Mouse (Mus musculus) kidney, embryonic 14.5 days (tissue): ENCODE measurements around the gene Phrf1. TPM values are rescaled to one million over a fixed set of nuclear protein-coding genes. Genes with fewer than 3 reads are reported as not detected.
A peak's percentile ranks its signal among the peaks of the same experiment; 100 is the strongest.

ENCODE experiments used
- ATAC-seq: fragments of 200-750 bp; cut with Nextera tagmentation; 2 replicates; pipeline ENCODE4 v1.8.0; 2017; ENCODE audit warnings: moderate number of reproducible peaks, mild to moderate bottlenecking, moderate TSS enrichment, moderate library complexity; ENCODE audit not compliant: low FRiP score, low TSS enrichment
- H3K27ac ChIP-seq: fragments of 300-500 bp; sonication (generic); 2 replicates; pipeline ENCODE4 v1.5.1; 2014; ENCODE audit warnings: low read depth, mild to moderate bottlenecking, low read length, moderate library complexity, mixed read lengths
- H3K27me3 ChIP-seq: fragments of 300-500 bp; sonication (generic); 2 replicates; pipeline ENCODE4 v1.6.1; 2014; ENCODE audit warnings: mild to moderate bottlenecking, low read length; ENCODE audit not compliant: control insufficient read depth, insufficient read depth
- H3K36me3 ChIP-seq: fragments of 300-500 bp; sonication (generic); 2 replicates; pipeline ENCODE4 v1.6.1; 2014; ENCODE audit warnings: low read length, mixed read lengths; ENCODE audit not compliant: control insufficient read depth, insufficient read depth
- H3K4me1 ChIP-seq: fragments of 300-500 bp; sonication (generic); 2 replicates; pipeline ENCODE4 v1.6.1; 2014; ENCODE audit warnings: low read length, mixed read lengths; ENCODE audit not compliant: control insufficient read depth, insufficient read depth
- H3K4me2 ChIP-seq: fragments of 300-500 bp; sonication (generic); replicated peaks from 2 replicates; pipeline ENCODE4 v1.6.1; 2014; ENCODE audit warnings: low read depth, mild to moderate bottlenecking, low read length
- H3K4me3 ChIP-seq: fragments of 300-500 bp; sonication (generic); 2 replicates; pipeline ENCODE4 v1.5.1; 2014; ENCODE audit warnings: mild to moderate bottlenecking, low read length
- H3K9ac ChIP-seq: fragments of 300-500 bp; sonication (generic); 2 replicates; pipeline ENCODE4 v1.6.1; 2014; ENCODE audit warnings: low read depth, mild to moderate bottlenecking, low read length, moderate library complexity
- H3K9me3 ChIP-seq: fragments of 300-500 bp; sonication (generic); 2 replicates; pipeline ENCODE4 v1.6.1; 2016; ENCODE audit warnings: low read length; ENCODE audit not compliant: control insufficient read depth
- WGBS: fragments of 180-500 bp; shearing (Covaris S2); extraction: QIAGEN DNeasy Blood & Tissue Kit; methylation state at CpG from one replicate; pipeline ENCODE4 v1.1.7; 2014; 5-methylcytosine and 5-hydroxymethylcytosine counted together
- polyA plus RNA-seq: library from polyadenylated mRNA; unstranded; fragments of >200 nt; fragmentation: Nextera tagmentation; extraction: Ambion mirVana; gene quantifications from 2 replicates; pipeline ENCODE4 v1.2.1, GENCODE M21; 2014

Phrf1 gene
- polyA plus RNA-seq, 1 experiment from 2014 or later: 82.6 TPM

DNA sequence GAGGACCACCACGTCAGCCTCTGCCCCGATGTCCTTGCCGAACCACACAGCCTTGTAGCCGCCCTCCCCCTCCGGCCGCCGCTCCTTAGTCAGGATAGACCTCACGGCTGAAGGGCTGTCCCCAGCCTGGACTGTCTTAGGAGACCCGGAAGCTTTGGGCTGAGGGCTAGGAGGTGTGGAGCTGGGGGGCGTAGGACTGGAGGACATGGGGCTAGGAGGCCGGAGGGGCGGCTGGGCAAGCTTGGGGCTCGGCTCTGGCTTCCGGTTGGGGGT, 40.6 kb downstream of the Phrf1 start:
- Histone ChIP-seq H3K9me3 (no peaks in the 10 kb centered on the region), H3K36me3 (peaks cover 4% of the 10 kb centered on the region), H3K4me1 (peaks cover 11% of the 10 kb centered on the region), H3K27ac (no peak overlapping the region), H3K4me3 (no peak overlapping the region), H3K27me3 (no peaks in the 10 kb centered on the region), H3K9ac (no peak overlapping the region), H3K4me2 (no peak overlapping the region)
- ATAC-seq: no peak
- WGBS: 80% methylated on average over 14 of the region's 14 CpGs

DNA sequence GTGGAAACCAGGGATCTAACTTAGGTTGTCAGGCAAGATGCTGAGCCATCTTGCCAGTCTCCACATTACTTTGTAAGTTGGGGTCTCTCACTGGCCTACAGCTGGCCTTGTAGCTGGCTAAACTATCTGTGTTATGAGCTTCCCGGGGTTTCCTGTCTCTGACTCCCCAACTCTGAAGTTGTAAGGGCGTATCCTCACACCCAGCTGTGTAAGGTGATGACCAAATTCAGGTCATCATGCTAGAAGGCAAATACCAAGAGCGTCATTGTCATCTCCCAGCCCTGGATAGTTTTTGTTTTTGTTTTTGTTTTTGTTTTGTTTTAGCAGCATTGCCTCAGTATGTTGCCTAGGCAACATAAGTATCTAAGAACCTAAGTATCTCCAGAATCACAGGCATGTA, 42.0 kb downstream of the Phrf1 start:
- no peak overlapping the region for H3K4me3 ChIP-seq
- no peak overlapping the region for H3K4me2 ChIP-seq
- H3K4me1 ChIP-seq: peaks cover 3% of the 10 kb centered on the region
- H3K27ac ChIP-seq: no peak overlapping the region
- WGBS: 87% methylated on average over 3 of the region's 3 CpGs
- no peaks in the 10 kb centered on the region for H3K27me3 ChIP-seq
- no peak overlapping the region for H3K9ac ChIP-seq
- no peaks in the 10 kb centered on the region for H3K9me3 ChIP-seq
- no peak for ATAC-seq
- no peaks in the 10 kb centered on the region for H3K36me3 ChIP-seq

DNA sequence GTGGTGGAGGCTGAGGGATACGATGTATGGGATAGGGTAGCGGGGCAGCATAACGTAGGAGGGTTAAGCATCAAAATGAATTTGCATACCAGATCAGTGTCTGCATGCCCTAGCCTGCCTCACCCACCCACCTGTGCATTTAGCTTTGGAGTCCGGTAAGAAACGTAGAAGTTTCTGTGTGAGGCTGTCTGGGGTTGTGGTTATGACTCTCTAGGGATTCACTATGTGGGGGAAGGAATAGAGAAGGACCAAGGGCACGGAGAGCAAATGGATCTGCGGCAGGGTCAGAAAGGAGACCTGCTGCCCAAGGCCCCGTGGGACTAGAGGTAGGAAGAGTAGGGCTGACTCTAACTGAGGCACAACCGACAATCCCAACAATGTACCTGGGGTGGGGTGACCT, 46.8 kb downstream of the Phrf1 start:
- no peaks in the 10 kb centered on the region for H3K36me3 ChIP-seq
- no peak for ATAC-seq
- no peaks in the 10 kb centered on the region for H3K9me3 ChIP-seq
- H3K9ac ChIP-seq: no peak overlapping the region
- H3K4me1 ChIP-seq: peaks cover 4% of the 10 kb centered on the region; the same call in 1 of the 2 replicates
- 74% methylated on average over 9 of the region's 9 CpGs for WGBS
- no peak overlapping the region for H3K4me3 ChIP-seq
- H3K27ac ChIP-seq: no peak overlapping the region
- no peaks in the 10 kb centered on the region for H3K27me3 ChIP-seq
- H3K4me2 ChIP-seq: no peak overlapping the region

DNA sequence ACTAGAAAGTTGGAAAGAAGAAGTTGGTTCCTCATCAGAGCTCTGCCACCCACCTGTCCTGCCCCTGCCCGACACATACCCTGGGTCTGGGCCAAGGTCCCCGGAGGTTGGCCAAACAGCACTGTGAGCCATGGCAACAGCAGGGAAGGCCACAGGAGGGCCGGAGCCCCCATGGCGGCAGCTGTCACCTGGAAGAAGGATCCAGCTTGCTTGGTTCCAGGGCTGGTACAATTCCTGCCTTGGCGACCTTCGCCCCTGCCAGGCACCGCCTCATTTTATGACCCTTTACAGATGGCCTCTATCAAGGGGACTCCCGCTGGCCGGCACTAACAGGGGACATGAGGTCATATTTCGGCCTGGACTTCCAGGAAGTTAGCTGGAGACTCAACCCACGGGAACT, 48.0 kb downstream of the Phrf1 start, which contains the start of gene Cdhr5:
Gene Cdhr5 (minus strand): TSS at position 241 of the 400 bp plus-strand sequence.
- peak; percentile 33; the same call in 1 of the 2 replicates for ATAC-seq
- no peaks in the 10 kb centered on the region for H3K9me3 ChIP-seq
- no peaks in the 10 kb centered on the region for H3K36me3 ChIP-seq
- 22% methylated on average over 11 of the region's 11 CpGs for WGBS
- 0 out of 2 replicates have a peak within 1 kb of the TSS, but pooled peaks have one; percentile 1 for H3K4me2 ChIP-seq
- H3K27ac ChIP-seq: no peak within 1 kb of the TSS
- H3K4me3 ChIP-seq: no peak within 1 kb of the TSS
- H3K4me1 ChIP-seq: peaks cover 4% of the 10 kb centered on the region; the same call in 1 of the 2 replicates
- no peak within 1 kb of the TSS for H3K9ac ChIP-seq
- H3K27me3 ChIP-seq: no peaks in the 10 kb centered on the region

DNA sequence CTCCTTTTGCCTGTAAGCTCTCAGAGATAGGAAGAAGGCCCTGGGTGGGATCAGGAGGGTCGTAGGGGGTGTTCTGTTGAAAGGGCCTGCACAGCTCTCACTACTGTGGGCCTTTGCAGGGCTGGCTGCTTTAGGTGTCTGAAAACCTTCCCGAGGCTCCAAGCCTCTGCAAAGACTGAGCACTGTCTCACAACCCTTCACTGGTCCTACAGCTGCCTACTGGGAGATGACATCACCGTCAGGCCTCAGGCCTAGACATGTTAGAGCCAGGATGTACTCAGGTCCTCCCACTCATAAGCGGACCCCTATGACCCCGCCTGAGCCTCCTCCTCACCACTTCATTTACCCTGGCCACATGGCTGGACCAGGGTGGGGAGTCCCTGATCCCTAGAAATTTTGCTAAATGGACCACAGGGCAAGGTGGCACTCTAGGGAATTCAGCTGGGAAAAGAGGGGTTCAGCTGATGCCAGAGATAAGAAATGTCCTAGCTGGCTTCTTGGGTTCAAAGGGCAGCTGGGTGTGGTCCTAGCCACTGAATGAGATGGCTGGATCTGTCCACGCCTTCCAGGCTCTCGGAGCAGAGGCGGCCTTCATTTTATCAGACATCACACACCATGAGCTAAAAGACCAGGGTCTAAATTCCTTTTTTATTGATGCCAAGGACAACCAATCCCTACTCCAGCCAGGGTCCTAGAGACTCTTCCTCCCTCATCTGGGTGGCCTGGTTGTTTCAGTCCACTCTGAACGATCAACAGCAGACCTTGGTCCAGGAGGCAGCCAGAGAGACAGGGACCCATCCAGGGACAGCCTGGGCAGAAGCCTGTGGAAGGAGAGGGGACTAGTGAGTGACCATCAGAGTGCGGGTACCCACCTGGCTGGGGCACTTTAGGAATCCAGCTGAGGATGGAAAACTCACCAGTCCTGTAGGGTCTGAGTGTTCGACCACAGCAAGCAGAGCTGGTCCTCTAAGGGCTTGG, 49.4 kb downstream of the Phrf1 start:
- Histone ChIP-seq H3K4me3 (peak overlapping the region; percentile 44; the same call in 1 of the 2 replicates), H3K9me3 (no peaks in the 10 kb centered on the region), H3K4me2 (peak overlapping the region; percentile 88), H3K27ac (no peak overlapping the region), H3K4me1 (peaks cover 4% of the 10 kb centered on the region; the same call in 1 of the 2 replicates), H3K9ac (peak overlapping the region; percentile 56; the same call in 1 of the 2 replicates), H3K36me3 (no peaks in the 10 kb centered on the region), H3K27me3 (no peaks in the 10 kb centered on the region)
- WGBS: 66% methylated on average over 11 of the region's 11 CpGs
- peak; percentile 28 for ATAC-seq

DNA sequence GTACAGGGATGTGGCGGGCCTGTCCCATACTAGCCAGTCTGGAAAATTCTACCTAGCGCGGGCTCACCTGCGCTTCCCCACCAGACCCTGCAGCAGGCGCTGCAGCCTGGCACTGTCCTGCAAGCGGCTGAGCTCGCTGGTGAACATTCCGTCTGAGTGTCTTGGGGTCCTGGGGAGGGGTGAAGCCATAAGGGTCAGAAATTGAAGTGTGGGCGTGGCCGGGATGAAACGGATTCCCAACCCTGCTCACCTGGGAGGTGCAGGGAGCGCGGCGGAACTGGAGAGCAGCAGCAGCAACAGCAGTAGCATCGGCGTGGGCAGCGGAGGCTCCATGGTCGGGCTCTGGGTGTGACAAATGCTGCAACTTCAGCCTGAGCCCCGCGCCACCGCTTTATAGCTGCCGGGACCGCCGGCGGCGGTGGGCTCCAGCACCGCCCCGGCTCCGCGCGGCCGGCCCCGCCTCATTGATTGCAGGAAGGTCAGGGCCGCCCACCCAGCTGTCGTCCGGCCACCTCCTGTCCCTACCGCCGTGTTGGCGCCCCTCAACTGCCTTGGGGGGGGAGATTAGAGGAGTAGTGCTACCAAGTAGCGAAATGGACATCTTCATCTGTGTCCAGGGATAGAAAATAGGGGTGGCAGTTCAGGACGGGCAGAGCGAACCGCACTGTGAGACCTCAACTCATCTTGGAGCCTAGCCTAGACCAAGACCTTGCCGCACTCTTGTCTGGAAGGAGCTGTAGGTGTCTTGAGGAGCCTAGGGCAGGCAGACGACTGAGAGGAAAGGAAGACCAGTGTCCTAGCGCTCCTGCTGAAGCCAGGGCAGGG, 50.4 kb downstream of the Phrf1 start, which contains the start of gene Sct:
Gene Sct (minus strand): TSS at position 368 of the 825 bp plus-strand sequence.
- H3K9me3 ChIP-seq: no peaks in the 10 kb centered on the region
- H3K27me3 ChIP-seq: no peaks in the 10 kb centered on the region
- peak within 1 kb of the TSS; percentile 44 for H3K4me3 ChIP-seq
- no peak within 1 kb of the TSS for H3K27ac ChIP-seq
- peak; percentile 47 for ATAC-seq
- H3K4me2 ChIP-seq: peak within 1 kb of the TSS; percentile 88
- H3K4me1 ChIP-seq: peaks cover 4% of the 10 kb centered on the region; the same call in 1 of the 2 replicates
- H3K36me3 ChIP-seq: no peaks in the 10 kb centered on the region
- 2% methylated on average over 46 of the region's 46 CpGs for WGBS
- H3K9ac ChIP-seq: peak within 1 kb of the TSS; percentile 56

DNA sequence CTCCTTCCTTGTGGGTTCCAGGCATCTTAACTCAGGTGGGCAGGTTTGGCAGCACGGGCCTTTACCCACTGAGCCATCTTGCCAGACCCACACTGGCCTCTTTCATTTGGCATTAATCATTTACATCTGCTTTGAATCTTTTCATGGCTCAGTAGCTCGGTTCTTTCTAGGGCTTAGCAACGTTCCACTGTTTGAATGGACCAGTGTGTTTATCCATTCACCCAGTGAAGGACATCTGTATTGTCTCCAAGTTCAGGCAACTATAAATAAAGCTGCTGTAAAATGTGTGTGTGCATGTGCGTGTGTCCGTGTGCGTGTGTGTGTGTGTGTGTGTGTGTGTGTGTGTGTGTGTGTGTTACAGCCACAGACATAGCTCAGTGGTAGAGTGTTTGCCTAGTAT, 52.9 kb downstream of the Phrf1 start:
- Histone ChIP-seq H3K9ac (no peak overlapping the region), H3K36me3 (no peaks in the 10 kb centered on the region), H3K4me3 (no peak overlapping the region), H3K9me3 (no peaks in the 10 kb centered on the region), H3K4me2 (no peak overlapping the region), H3K27ac (peak overlapping the region; percentile 10; the same call in 1 of the 2 replicates), H3K27me3 (no peaks in the 10 kb centered on the region), H3K4me1 (peaks cover 4% of the 10 kb centered on the region; the same call in 1 of the 2 replicates)
- 58% methylated on average over 6 of the region's 6 CpGs for WGBS
- ATAC-seq: peak; percentile 37; the same call in 1 of the 2 replicates

DNA sequence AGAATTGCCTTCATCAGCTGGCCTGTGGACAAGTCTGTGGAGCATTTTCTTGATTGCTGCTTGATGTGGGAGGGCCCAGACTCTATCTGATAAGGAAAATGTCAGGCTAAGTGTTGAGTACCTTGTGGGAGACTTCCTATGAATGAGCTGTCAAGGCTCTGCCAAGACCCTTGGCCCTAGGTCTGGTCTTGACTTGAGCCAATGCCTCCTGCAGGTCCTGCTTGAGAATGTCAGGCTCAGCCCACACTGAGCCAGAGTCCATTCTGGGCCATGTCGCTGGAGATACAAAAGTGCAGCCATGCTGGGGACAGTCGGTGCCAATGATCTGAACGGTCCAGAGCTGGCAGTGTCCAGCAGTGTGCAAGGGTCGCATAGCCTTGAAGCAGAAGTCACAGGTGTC, 54.2 kb downstream of the Phrf1 start:
- peaks cover 2% of the 10 kb centered on the region; the same call in 1 of the 2 replicates for H3K4me1 ChIP-seq
- no peaks in the 10 kb centered on the region for H3K36me3 ChIP-seq
- H3K27me3 ChIP-seq: no peaks in the 10 kb centered on the region
- no peaks in the 10 kb centered on the region for H3K9me3 ChIP-seq
- no peak overlapping the region for H3K9ac ChIP-seq
- WGBS: 82% methylated on average over 4 of the region's 4 CpGs
- ATAC-seq: no peak
- no peak overlapping the region for H3K4me3 ChIP-seq
- no peak overlapping the region for H3K27ac ChIP-seq
- H3K4me2 ChIP-seq: no peak overlapping the region
